Mouse (Mus musculus) heart, adult 11 months (tissue): Measurements from ENCODE around the gene Armh4.

Experiments used
- DNase-seq: peaks from one replicate; pipeline ENCODE4 v3.0.0; 2022

Armh4 gene

GRCm38 (mm10) chr14:49723361-49724054, 59.7 kb downstream of the Armh4 start:
- peak; percentile 96 for DNase-seq

DNA sequence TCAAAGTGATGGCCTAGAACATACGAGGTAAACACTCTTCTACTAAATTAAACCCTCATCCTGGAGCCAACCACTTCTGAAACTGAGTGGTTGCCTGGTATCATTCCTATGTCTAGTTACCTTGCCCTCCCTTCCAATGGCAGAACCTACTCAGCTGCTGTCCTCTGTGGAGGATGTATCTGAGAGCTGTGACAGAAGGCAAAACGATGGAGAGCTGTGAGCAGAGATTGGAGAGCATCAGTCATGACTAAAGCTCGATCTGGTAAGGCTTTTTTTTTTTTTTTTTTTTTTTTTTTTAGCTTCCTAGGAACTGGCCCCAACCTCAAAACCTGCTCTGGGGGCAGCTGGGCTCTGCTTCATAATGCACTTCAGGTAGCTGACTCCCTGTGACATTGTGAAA, 60.4 kb downstream of the Armh4 start:
- DNase-seq = peak; percentile 51

GRCm38 (mm10) chr14:49721281-49721680, 61.9 kb downstream of the Armh4 start:
- DNase-seq = no peak

GRCm38 (mm10) chr14:49719678-49720077, 63.5 kb downstream of the Armh4 start:
- peak; percentile 55 for DNase-seq

GRCm38 (mm10) chr14:49711016-49711415, 72.2 kb downstream of the Armh4 start:
- no peak for DNase-seq

- no peak for DNase-seq
Measured at GRCm38 (mm10) chr14:49703432-49704200, 79.6 kb downstream of the Armh4 start.

DNA sequence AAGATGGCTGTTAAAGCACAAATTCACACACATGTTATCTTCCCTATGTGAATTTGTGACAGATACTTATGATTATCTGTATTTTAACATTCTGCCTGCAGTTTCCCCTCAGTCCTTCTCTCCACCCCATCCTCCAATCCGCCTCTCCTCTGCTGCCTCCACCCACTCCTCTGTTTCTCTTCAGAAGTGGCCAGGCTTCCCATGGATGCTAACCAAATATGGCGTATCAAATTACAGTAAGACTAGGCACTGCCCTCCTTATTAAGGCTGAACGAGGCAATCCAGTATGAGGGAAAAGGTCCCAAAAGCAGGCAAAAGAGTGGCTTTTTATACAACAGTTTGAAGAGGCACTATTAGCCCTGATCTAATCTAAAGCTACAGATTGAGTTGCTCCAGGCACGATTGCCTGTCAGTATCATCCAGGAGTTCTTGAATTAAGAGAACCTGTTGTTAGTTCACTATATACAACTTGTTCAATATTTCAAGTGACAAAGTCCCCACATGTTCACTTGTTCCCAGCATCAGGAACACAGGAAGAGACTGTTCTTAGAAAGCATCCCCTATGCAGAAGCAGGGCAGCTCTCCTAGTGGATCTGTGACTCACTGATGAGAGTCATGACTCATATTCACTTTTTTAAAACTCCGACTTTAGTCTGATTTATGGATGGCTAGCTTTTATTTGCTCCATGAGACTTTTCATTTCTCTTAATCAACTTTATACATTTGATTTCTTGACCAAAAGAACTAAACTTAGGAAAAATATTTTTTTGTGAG, 103.5 kb downstream of the Armh4 start:
- DNase-seq = no peak

DNA sequence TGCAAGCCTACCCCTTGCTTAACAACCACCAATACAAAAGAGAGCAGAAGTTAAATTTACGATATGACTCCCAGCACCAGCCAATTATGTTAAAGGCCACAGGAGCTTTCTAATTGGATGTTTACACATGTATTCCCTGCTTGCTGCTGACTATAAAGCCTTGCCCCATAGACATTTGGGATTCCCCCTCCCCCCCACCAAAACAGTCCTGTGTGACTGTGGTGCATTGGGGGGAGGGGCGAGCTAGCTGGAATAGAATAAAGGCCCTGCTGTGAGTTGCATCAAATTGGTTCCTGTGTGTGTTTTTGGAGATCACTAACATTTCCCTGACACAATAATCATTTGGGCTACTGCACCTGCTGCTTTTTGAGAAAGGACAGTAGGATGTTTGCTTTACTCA, 106.6 kb downstream of the Armh4 start:
- no peak for DNase-seq

DNA sequence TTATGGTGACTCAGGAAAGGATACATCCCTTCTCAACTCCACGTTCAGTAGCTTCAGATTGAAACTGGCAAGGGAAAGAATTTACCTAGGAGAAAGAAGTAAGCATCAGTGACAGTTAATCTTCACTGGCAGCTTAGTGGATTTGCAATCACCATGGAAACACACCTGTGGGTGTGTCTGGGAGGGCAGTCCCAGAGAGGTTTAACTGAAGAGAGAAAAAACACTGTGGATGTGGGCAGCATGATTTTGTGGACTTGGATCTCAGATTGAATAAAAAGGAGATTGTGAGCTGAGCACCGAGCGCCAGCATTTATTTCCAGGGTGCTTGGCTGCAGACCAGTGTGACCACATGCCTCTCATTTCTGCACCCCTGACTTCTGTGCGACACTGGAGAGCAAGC, 122.7 kb downstream of the Armh4 start:
- no peak for DNase-seq

DNA sequence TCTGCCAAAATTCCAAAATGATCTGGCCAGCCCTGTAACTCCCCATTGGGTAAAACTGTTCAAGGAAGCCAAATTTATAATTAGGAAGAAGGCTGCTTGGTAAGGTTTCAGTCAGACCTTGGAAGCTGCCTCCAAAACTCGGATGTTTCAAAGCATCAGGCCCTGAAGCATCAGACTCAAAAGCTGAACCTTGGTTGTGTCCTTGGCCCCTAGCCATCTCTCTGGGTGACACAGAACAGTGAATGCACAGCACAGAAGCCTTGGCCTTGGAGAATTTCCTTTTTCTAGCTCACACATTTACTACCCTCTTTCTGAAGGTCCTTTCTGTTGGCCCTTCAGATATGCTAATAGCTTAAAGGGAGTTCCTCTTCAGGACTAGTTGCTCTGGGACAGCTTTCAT, 134.0 kb downstream of the Armh4 start:
- DNase-seq = no peak

DNA sequence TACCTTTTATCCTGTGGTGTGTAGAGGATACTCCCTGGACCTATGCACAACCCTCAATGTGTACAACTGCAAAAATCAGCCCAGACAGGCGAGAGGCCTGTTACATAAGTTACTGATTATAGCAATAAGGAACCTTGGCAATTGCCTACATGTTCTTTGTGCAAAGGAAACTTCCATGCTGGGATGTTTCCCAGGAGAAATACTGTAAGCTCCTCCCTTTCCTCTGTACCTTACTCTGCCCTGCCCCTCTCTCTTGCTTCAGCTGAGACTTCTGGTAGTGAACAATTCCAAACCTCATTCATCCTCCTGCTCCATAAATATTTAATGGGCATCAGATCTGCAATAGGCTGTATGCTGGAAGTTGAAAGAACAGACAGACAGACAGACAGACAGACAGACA, 145.8 kb downstream of the Armh4 start:
- peak; percentile 75 for DNase-seq

DNA sequence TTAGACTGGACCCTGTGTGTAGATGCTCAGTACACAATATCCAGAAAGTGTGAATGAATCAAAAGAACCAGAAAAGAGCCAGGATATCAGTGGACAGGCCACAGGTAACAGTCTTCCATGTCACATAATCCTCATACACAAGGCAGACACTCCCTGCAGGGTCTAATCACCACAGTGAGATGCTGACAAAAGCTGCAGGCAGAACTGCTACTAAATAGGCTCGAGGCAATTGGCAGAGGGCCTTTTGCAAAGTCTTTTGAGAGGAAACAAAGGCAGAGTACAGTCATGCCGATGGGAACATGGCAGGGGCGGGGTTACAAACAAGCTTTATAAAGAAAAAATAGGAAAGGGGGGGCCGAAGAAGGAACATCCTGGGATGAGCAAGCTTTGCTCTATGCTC, 157.1 kb downstream of the Armh4 start:
- DNase-seq = peak; percentile 59
